Mouse (Mus musculus) embryonic facial prominence, embryonic 15.5 days (tissue): ENCODE measurements at regions not wholly inside any gene's neighbourhood (a gene's known extent, or its start where the extent isn't known, plus 50 kb on each side); places are given as distances from the start of the nearest gene placed in this dataset.

Experiments
- ATAC-seq: fragments of 200-750 bp; cut with Nextera tagmentation; 2 replicates; pipeline ENCODE4 v1.8.0; 2017; ENCODE audit warnings: low read depth, moderate TSS enrichment; ENCODE audit not compliant: insufficient number of reproducible peaks, low FRiP score, low TSS enrichment
- H3K27ac ChIP-seq: fragments of 300-500 bp; sonication (generic); replicated peaks from 2 replicates; pipeline ENCODE4 v1.5.1; 2015; ENCODE audit warnings: mild to moderate bottlenecking, inconsistent platforms
- H3K27me3 ChIP-seq: fragments of 300-500 bp; sonication (generic); 2 replicates; pipeline ENCODE4 v1.6.1; 2015; ENCODE audit warnings: inconsistent platforms
- H3K36me3 ChIP-seq: fragments of 300-500 bp; sonication (generic); 2 replicates; pipeline ENCODE4 v1.6.1; 2015; ENCODE audit warnings: mild to moderate bottlenecking, inconsistent platforms
- H3K4me1 ChIP-seq: fragments of 300-500 bp; sonication (generic); 2 replicates; pipeline ENCODE4 v1.6.1; 2015; ENCODE audit warnings: inconsistent platforms
- H3K4me2 ChIP-seq: fragments of 300-500 bp; sonication (generic); replicated peaks from 2 replicates; pipeline ENCODE4 v1.6.1; 2015; ENCODE audit warnings: mild to moderate bottlenecking, inconsistent platforms
- H3K4me3 ChIP-seq: fragments of 300-500 bp; sonication (generic); replicated peaks from 2 replicates; pipeline ENCODE4 v1.5.1; 2015; ENCODE audit warnings: mild to moderate bottlenecking, inconsistent platforms
- H3K9ac ChIP-seq: fragments of 300-500 bp; sonication (generic); 2 replicates; pipeline ENCODE4 v1.6.1; 2015; ENCODE audit warnings: inconsistent platforms
- H3K9me3 ChIP-seq: fragments of 300-500 bp; sonication (generic); replicated peaks from 2 replicates; pipeline ENCODE4 v1.6.1; 2016; ENCODE audit warnings: inconsistent platforms
- WGBS: fragments of 180-500 bp; shearing (Covaris S2); methylation state at CpG from one replicate; pipeline ENCODE4 v1.1.7; 2015; 5-methylcytosine and 5-hydroxymethylcytosine counted together

- 46% methylated on average over 2 of the region's 2 CpGs for WGBS
- Histone ChIP-seq H3K9me3 (no peaks in the 10 kb centered on the region), H3K36me3 (no peaks in the 10 kb centered on the region), H3K4me2 (no peak overlapping the region), H3K9ac (no peak overlapping the region), H3K27me3 (no peaks in the 10 kb centered on the region), H3K4me1 (no peaks in the 10 kb centered on the region), H3K4me3 (no peak overlapping the region), H3K27ac (no peak overlapping the region)
- no peak for ATAC-seq
Observed at GRCm38 (mm10) chr7:40052255-40052654, 534.7 kb downstream of the Zfp619 start.

GRCm38 (mm10) chr7:40058836-40059235 is 541.3 kb downstream of the Zfp619 start:
- Histone ChIP-seq H3K9ac (no peak overlapping the region), H3K27ac (no peak overlapping the region), H3K9me3 (no peaks in the 10 kb centered on the region), H3K27me3 (no peaks in the 10 kb centered on the region), H3K36me3 (no peaks in the 10 kb centered on the region), H3K4me2 (no peak overlapping the region), H3K4me3 (no peak overlapping the region), H3K4me1 (no peaks in the 10 kb centered on the region)
- 49% methylated on average over 4 of the region's 4 CpGs for WGBS
- no peak for ATAC-seq

GRCm38 (mm10) chr7:40064631-40065030 is 547.1 kb downstream of the Zfp619 start:
- Histone ChIP-seq H3K27ac (no peak overlapping the region), H3K4me1 (no peaks in the 10 kb centered on the region), H3K4me3 (no peak overlapping the region), H3K4me2 (no peak overlapping the region), H3K9me3 (no peaks in the 10 kb centered on the region), H3K36me3 (no peaks in the 10 kb centered on the region), H3K9ac (no peak overlapping the region), H3K27me3 (no peaks in the 10 kb centered on the region)
- 20% methylated on average over 2 of the region's 2 CpGs for WGBS
- no peak for ATAC-seq

- ATAC-seq = no peak
- H3K4me1 ChIP-seq = no peaks in the 10 kb centered on the region
- no peak overlapping the region for H3K4me3 ChIP-seq
- no peaks in the 10 kb centered on the region for H3K36me3 ChIP-seq
- no peaks in the 10 kb centered on the region for H3K9me3 ChIP-seq
- H3K9ac ChIP-seq = no peak overlapping the region
- no peak overlapping the region for H3K4me2 ChIP-seq
- WGBS = 66% methylated on average over 6 of the region's 6 CpGs
- H3K27ac ChIP-seq = no peak overlapping the region
- H3K27me3 ChIP-seq = no peaks in the 10 kb centered on the region
Observed at GRCm38 (mm10) chr7:40065526-40065925, 548.0 kb downstream of the Zfp619 start.

- Histone ChIP-seq H3K27ac (no peak overlapping the region), H3K4me2 (no peak overlapping the region), H3K9ac (no peak overlapping the region), H3K4me1 (no peaks in the 10 kb centered on the region), H3K9me3 (no peaks in the 10 kb centered on the region), H3K36me3 (no peaks in the 10 kb centered on the region), H3K4me3 (no peak overlapping the region), H3K27me3 (no peaks in the 10 kb centered on the region)
- no peak for ATAC-seq
- WGBS = 46% methylated on average over 1 of the region's 1 CpGs
Observed at GRCm38 (mm10) chr7:40067378-40067777, 549.8 kb downstream of the Zfp619 start.

- no peaks in the 10 kb centered on the region for H3K27me3 ChIP-seq
- no peaks in the 10 kb centered on the region for H3K36me3 ChIP-seq
- H3K9me3 ChIP-seq = no peaks in the 10 kb centered on the region
- no peak overlapping the region for H3K9ac ChIP-seq
- no peak overlapping the region for H3K4me3 ChIP-seq
- no peak overlapping the region for H3K27ac ChIP-seq
- WGBS = 65% methylated on average over 2 of the region's 2 CpGs
- no peak for ATAC-seq
- no peak overlapping the region for H3K4me2 ChIP-seq
- H3K4me1 ChIP-seq = no peaks in the 10 kb centered on the region
Observed at GRCm38 (mm10) chr7:40071313-40071712, 553.7 kb downstream of the Zfp619 start.

- Histone ChIP-seq H3K4me3 (no peak overlapping the region), H3K36me3 (no peaks in the 10 kb centered on the region), H3K9ac (no peak overlapping the region), H3K27me3 (no peaks in the 10 kb centered on the region), H3K27ac (no peak overlapping the region), H3K4me2 (no peak overlapping the region), H3K4me1 (no peaks in the 10 kb centered on the region), H3K9me3 (no peaks in the 10 kb centered on the region)
- 57% methylated on average over 1 of the region's 1 CpGs for WGBS
- no peak for ATAC-seq
Observed at GRCm38 (mm10) chr7:40072478-40072877, 554.9 kb downstream of the Zfp619 start.

- no peak for ATAC-seq
- Histone ChIP-seq H3K36me3 (no peaks in the 10 kb centered on the region), H3K27ac (no peak overlapping the region), H3K4me3 (no peak overlapping the region), H3K4me1 (no peaks in the 10 kb centered on the region), H3K9me3 (no peaks in the 10 kb centered on the region), H3K27me3 (no peaks in the 10 kb centered on the region), H3K4me2 (no peak overlapping the region), H3K9ac (no peak overlapping the region)
- WGBS = 49% methylated on average over 2 of the region's 2 CpGs
Observed at GRCm38 (mm10) chr7:40086236-40086635, 568.7 kb downstream of the Zfp619 start.

- Histone ChIP-seq H3K9ac (no peak overlapping the region), H3K4me2 (no peak overlapping the region), H3K4me1 (no peaks in the 10 kb centered on the region), H3K36me3 (no peaks in the 10 kb centered on the region), H3K9me3 (no peaks in the 10 kb centered on the region), H3K27me3 (no peaks in the 10 kb centered on the region), H3K27ac (no peak overlapping the region), H3K4me3 (no peak overlapping the region)
- no peak for ATAC-seq
- WGBS = 81% methylated on average over 2 of the region's 2 CpGs
Observed at GRCm38 (mm10) chr7:40097094-40097493, 579.5 kb downstream of the Zfp619 start.

GRCm38 (mm10) chr7:40103057-40103945 is 585.7 kb downstream of the Zfp619 start:
- Histone ChIP-seq H3K36me3 (no peaks in the 10 kb centered on the region), H3K27me3 (no peaks in the 10 kb centered on the region), H3K27ac (no peak overlapping the region), H3K9ac (no peak overlapping the region), H3K9me3 (no peaks in the 10 kb centered on the region), H3K4me3 (no peak overlapping the region), H3K4me1 (no peaks in the 10 kb centered on the region), H3K4me2 (no peak overlapping the region)
- ATAC-seq = no peak
- WGBS = 84% methylated on average over 7 of the region's 7 CpGs

- H3K4me3 ChIP-seq = no peak overlapping the region
- H3K9me3 ChIP-seq = no peaks in the 10 kb centered on the region
- H3K27ac ChIP-seq = no peak overlapping the region
- ATAC-seq = no peak
- H3K4me1 ChIP-seq = no peaks in the 10 kb centered on the region
- no peaks in the 10 kb centered on the region for H3K36me3 ChIP-seq
- no peaks in the 10 kb centered on the region for H3K27me3 ChIP-seq
- WGBS = 71% methylated on average over 4 of the region's 4 CpGs
- H3K4me2 ChIP-seq = no peak overlapping the region
- H3K9ac ChIP-seq = no peak overlapping the region
Observed at GRCm38 (mm10) chr7:40142906-40143305, 625.3 kb downstream of the Zfp619 start.

- no peaks in the 10 kb centered on the region for H3K27me3 ChIP-seq
- H3K9me3 ChIP-seq = no peaks in the 10 kb centered on the region
- no peak overlapping the region for H3K4me2 ChIP-seq
- ATAC-seq = no peak
- WGBS = 86% methylated on average over 1 of the region's 1 CpGs
- no peak overlapping the region for H3K9ac ChIP-seq
- H3K27ac ChIP-seq = no peak overlapping the region
- no peaks in the 10 kb centered on the region for H3K36me3 ChIP-seq
- H3K4me1 ChIP-seq = no peaks in the 10 kb centered on the region
- no peak overlapping the region for H3K4me3 ChIP-seq
Observed at GRCm38 (mm10) chr7:40144431-40144830, 626.9 kb downstream of the Zfp619 start.
